Mouse (Mus musculus): Measurements from ENCODE around the gene Olfr851.

Olfr851 gene

GRCm38 (mm10) chr9:19492995-19493394 lies at the start of gene Olfr851:
Gene Olfr851, plus strand, starts transcription at chr9:19493295.
- in situ Hi-C loops (cut with MboI, MseI): no loop called here

GRCm38 (mm10) chr9:19478148-19478547 lies 14.9 kb upstream of the Olfr851 start, which contains the start of gene Olfr850:
Gene Olfr850, minus strand, starts transcription at chr9:19478248.
- in situ Hi-C loops (cut with MboI, MseI): no loop called here

GRCm38 (mm10) chr9:19540976-19541375 lies 47.9 kb downstream of the Olfr851 start, which contains the start of gene Olfr853:
Gene Olfr853, minus strand, starts transcription at chr9:19541076.
- in situ Hi-C loops (cut with MboI, MseI): no loop called here

All from T-helper 17 cell (primary cell).